Mouse (Mus musculus): ENCODE data around the gene Pink1. TPM values are rescaled to one million over a fixed set of nuclear protein-coding genes. Genes with fewer than 3 reads are reported as not detected.

Pink1 gene
- total RNA-seq, 4 experiments from 2014 or later, result 762 to 861 (median 819) TPM

Small RNA genes lying within 50 kb of the gene (microRNA-seq; reads per million reads assigned to microRNA genes)
- gene Gm27646, result not detected
- 20.0 reads per million, percentile 18 among the genes with 10 or more reads in this experiment for gene Mir7019

Other genes with a start within 250 kb of the Pink1 start
- 10 to 100 TPM; 53.9 to 62.9 (median 58.3) TPM for gene Hp1bp3, start 110.0 kb downstream of the Pink1 start, total RNA-seq (2022)
- under 1 TPM in 1 of 4 experiments, not detected in 3; 0.41 TPM for gene Sh2d5, start 75.9 kb downstream of the Pink1 start, total RNA-seq (2022)
- under 1 TPM in 1 of 4 experiments, not detected in 3; 0.17 TPM for gene Kif17, start 75.9 kb downstream of the Pink1 start, total RNA-seq (2022)
- 10 to 100 TPM; 29.7 to 35.8 (median 32.2) TPM for gene Ddost, start 21.6 kb downstream of the Pink1 start, total RNA-seq (2022)
- gene Cda, start 41.7 kb upstream of the Pink1 start, total RNA-seq (2022), result under 1 TPM in 2 of 4 experiments, not detected in 2; 0.59 to 0.63 TPM
- not detected for gene Fam43b, start 70.2 kb upstream of the Pink1 start, total RNA-seq (2022)
- 10 to 100 TPM; 39.7 to 47.7 (median 43.2) TPM for gene Mul1, start 108.4 kb upstream of the Pink1 start, total RNA-seq (2022)
- gene Camk2n1, start 128.0 kb upstream of the Pink1 start, total RNA-seq (2022), result 1 to 10 TPM; 3.8 to 6.1 (median 5.3) TPM